Mouse (Mus musculus) midbrain, embryonic 16.5 days (tissue): ENCODE measurements at regions not wholly inside any gene's neighbourhood (a gene's known extent, or its start where the extent isn't known, plus 50 kb on each side); places are given as distances from the start of the nearest gene placed in this dataset.

Experiments used
- ATAC-seq: fragments of 200-750 bp; cut with Nextera tagmentation; 2 replicates; pipeline ENCODE4 v1.8.0; 2017; ENCODE audit warnings: moderate TSS enrichment
- H3K27ac ChIP-seq: fragments of 300-500 bp; sonication (generic); 2 replicates; pipeline ENCODE4 v1.5.1; 2014; ENCODE audit warnings: mild to moderate bottlenecking, low read length, mixed read lengths
- H3K27me3 ChIP-seq: fragments of 300-500 bp; sonication (generic); 2 replicates; pipeline ENCODE4 v1.6.1; 2014; ENCODE audit warnings: low read depth, low read length, mixed read lengths; ENCODE audit not compliant: control insufficient read depth, insufficient read depth
- H3K36me3 ChIP-seq: fragments of 300-500 bp; sonication (generic); 2 replicates; pipeline ENCODE4 v1.6.1; 2014; ENCODE audit warnings: mild to moderate bottlenecking, low read length, moderate library complexity, mixed read lengths; ENCODE audit not compliant: control insufficient read depth, insufficient read depth
- H3K4me1 ChIP-seq: fragments of 300-500 bp; sonication (generic); 2 replicates; pipeline ENCODE4 v1.6.1; 2014; ENCODE audit warnings: mild to moderate bottlenecking, low read length, mixed read lengths; ENCODE audit not compliant: control insufficient read depth, insufficient read depth
- H3K4me2 ChIP-seq: fragments of 300-500 bp; sonication (generic); 2 replicates; pipeline ENCODE4 v1.6.1; 2014; ENCODE audit warnings: mild to moderate bottlenecking, low read length, mixed read lengths
- H3K4me3 ChIP-seq: fragments of 300-500 bp; sonication (generic); 2 replicates; pipeline ENCODE4 v1.5.1; 2014; ENCODE audit warnings: low read depth, mild to moderate bottlenecking, low read length, moderate library complexity, mixed read lengths
- H3K9ac ChIP-seq: fragments of 300-500 bp; sonication (generic); 2 replicates; pipeline ENCODE4 v1.6.1; 2014; ENCODE audit warnings: low read depth, low read length, mixed read lengths
- H3K9me3 ChIP-seq: fragments of 300-500 bp; sonication (generic); replicated peaks from 2 replicates; pipeline ENCODE4 v1.6.1; 2014; ENCODE audit warnings: mild to moderate bottlenecking, low read length, mixed read lengths; ENCODE audit not compliant: control insufficient read depth, poor library complexity, severe bottlenecking
- WGBS: fragments of 180-500 bp; shearing (Covaris S2); extraction: QIAGEN DNeasy Blood & Tissue Kit; methylation state at CpG from one replicate; pipeline ENCODE4 v1.1.7; 2014; 5-methylcytosine and 5-hydroxymethylcytosine counted together

DNA sequence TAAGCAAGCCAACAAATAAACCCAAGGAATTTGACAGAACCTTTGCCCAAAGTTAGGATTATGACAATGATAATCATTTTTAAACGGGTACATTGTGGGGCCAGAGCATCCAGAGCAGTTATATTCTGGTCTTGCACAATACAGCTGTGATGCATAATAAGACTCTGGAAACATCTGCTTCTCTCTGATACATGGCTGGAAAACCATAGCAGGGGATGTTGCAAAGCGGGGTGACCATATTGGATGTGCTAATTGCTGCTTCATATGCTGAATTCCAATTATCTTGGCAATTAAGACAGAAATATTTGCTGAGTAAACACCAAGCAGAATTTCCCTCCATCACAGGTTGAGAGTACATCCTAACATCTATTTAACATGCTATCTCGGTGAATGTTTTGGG is 70.5 kb upstream of the Csl start:
- no peaks in the 10 kb centered on the region for H3K27me3 ChIP-seq
- no peak overlapping the region for H3K4me2 ChIP-seq
- 80% methylated on average over 3 of the region's 3 CpGs for WGBS
- no peaks in the 10 kb centered on the region for H3K9me3 ChIP-seq
- no peak overlapping the region for H3K4me3 ChIP-seq
- no peak overlapping the region for H3K9ac ChIP-seq
- no peak; the same call in 1 of the 2 replicates for ATAC-seq
- H3K4me1 ChIP-seq: no peaks in the 10 kb centered on the region
- H3K36me3 ChIP-seq: no peaks in the 10 kb centered on the region
- H3K27ac ChIP-seq: no peak overlapping the region

DNA sequence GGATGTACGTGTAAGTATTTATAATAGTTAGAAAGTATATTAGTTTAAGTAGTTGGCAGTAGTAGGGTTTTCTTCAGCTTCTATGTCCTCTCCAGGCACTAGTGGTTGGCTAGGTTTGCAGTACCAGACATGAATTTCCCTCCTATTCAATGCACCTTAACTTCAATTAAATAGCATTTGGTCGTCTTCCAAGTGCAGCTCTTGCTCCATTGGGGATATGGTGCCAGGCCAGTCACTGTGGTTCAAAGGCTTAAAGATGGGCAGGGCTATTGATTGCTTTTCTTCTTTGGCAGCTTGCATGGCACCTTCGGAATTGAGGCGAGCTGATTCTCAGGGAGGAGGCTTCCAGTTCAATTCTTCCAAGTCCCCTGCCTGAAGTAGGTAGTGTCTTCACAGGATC is 68.0 kb upstream of the Csl start:
- no peak overlapping the region for H3K9ac ChIP-seq
- no peak overlapping the region for H3K4me3 ChIP-seq
- no peaks in the 10 kb centered on the region for H3K9me3 ChIP-seq
- no peak overlapping the region for H3K27ac ChIP-seq
- H3K4me2 ChIP-seq: no peak overlapping the region
- no peaks in the 10 kb centered on the region for H3K27me3 ChIP-seq
- H3K4me1 ChIP-seq: no peaks in the 10 kb centered on the region
- no peak for ATAC-seq
- 84% methylated on average over 4 of the region's 4 CpGs for WGBS
- no peaks in the 10 kb centered on the region for H3K36me3 ChIP-seq

DNA sequence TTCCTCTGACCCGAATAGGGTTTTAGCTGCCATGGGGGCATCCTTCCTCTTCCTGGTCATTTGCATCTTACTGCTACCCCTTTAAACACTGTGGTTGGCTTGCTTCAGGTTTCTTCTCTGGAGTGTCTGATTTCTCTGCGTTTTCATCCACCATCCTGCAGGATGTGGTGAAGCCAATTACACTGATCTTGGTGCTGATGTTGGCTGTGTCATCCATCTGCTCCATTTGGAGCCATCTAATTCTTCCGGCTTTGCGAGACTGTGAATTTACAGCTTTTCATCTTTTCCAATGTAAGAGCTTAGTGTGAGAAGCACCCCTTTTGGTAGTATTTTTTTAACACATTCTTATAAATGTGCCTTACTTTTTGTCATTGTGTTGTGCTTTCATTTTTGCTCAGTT is 66.4 kb upstream of the Csl start:
- 85% methylated on average over 4 of the region's 4 CpGs for WGBS

DNA sequence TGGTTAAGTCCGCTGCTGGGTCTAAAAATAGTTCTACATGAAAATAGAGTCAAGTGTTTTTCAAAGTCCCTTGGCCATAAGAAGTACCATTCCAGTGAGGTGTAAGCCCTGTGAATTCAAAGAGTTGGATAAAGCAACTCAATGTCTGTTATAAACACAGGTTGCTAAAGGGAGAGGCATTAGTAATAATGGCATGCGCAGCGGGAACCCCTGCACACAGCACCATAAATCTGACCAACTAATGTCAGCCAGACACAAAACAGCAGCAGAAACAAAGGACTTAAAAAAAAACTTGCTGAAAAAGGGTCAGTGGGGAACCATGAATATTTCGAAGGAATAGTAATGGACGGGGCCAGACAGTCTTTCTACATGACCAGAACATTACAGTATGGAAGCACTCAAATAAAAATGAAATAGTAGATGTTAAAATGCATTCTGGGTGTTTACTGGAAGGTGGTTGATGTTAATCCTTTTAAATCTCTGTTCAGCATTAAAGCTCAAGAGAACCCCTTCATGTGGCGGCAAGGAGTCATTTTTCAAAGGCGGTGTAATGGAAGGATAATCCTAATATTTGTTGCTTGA is 52.7 kb upstream of the Csl start:
- H3K9me3 ChIP-seq: no peaks in the 10 kb centered on the region
- H3K4me2 ChIP-seq: no peak overlapping the region
- no peak overlapping the region for H3K27ac ChIP-seq
- 80% methylated on average over 7 of the region's 7 CpGs for WGBS
- no peak overlapping the region for H3K9ac ChIP-seq
- no peak for ATAC-seq
- H3K4me3 ChIP-seq: no peak overlapping the region
- H3K27me3 ChIP-seq: no peaks in the 10 kb centered on the region
- H3K4me1 ChIP-seq: no peaks in the 10 kb centered on the region
- H3K36me3 ChIP-seq: no peaks in the 10 kb centered on the region

More for the DNA sequence above, 66.4 kb upstream of the Csl start:
- H3K27me3 ChIP-seq: no peaks in the 10 kb centered on the region
- H3K9me3 ChIP-seq: no peaks in the 10 kb centered on the region
- H3K4me3 ChIP-seq: no peak overlapping the region
- H3K4me1 ChIP-seq: no peaks in the 10 kb centered on the region
- H3K36me3 ChIP-seq: no peaks in the 10 kb centered on the region
- no peak overlapping the region for H3K4me2 ChIP-seq
- H3K9ac ChIP-seq: no peak overlapping the region
- H3K27ac ChIP-seq: no peak overlapping the region
- ATAC-seq: no peak

DNA sequence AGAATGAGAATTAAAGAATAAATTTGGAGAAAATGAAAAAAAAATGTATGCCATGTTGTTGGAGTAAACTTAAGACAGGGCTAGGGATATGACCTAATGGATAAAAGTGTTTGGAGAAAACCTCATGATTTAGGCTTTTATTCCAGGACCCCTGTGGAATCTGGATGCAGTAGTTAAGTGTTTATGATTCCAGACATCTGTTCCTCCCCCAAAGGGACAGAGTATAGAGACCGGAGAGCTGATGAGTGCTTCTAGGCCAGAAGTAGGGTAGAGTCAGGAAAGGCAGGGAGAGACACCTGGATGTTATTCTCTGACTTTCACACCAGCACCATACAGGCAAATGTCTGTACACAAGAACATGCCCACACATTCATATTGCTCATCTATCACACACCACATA is 52.0 kb upstream of the Csl start:
- H3K4me3 ChIP-seq: no peak overlapping the region

More for the DNA sequence above, 52.0 kb upstream of the Csl start:
- H3K9me3 ChIP-seq: no peaks in the 10 kb centered on the region
- no peaks in the 10 kb centered on the region for H3K27me3 ChIP-seq
- no peaks in the 10 kb centered on the region for H3K4me1 ChIP-seq
- no peak overlapping the region for H3K9ac ChIP-seq
- H3K36me3 ChIP-seq: no peaks in the 10 kb centered on the region
- WGBS: 96% methylated on average over 1 of the region's 1 CpGs
- H3K4me2 ChIP-seq: no peak overlapping the region
- ATAC-seq: no peak
- no peak overlapping the region for H3K27ac ChIP-seq
